Mouse (Mus musculus) heart, embryonic 11.5 days (tissue): ENCODE data around the gene Zfp629. TPM values are rescaled to one million over a fixed set of nuclear protein-coding genes. Genes with fewer than 3 reads are reported as not detected.

Source experiments
- ATAC-seq: fragments of 200-750 bp; cut with Nextera tagmentation; replicated peaks from 2 replicates; pipeline ENCODE4 v1.8.0; 2017; ENCODE audit warnings: moderate library complexity; ENCODE audit not compliant: insufficient number of reproducible peaks, low FRiP score, low TSS enrichment
- H3K27ac ChIP-seq: fragments of 300-500 bp; sonication (generic); 2 replicates; pipeline ENCODE4 v1.5.1; 2014; ENCODE audit warnings: mild to moderate bottlenecking, low read depth, low read length
- H3K27me3 ChIP-seq: fragments of 300-500 bp; sonication (generic); 2 replicates; pipeline ENCODE4 v1.6.1; 2014; ENCODE audit warnings: mild to moderate bottlenecking, low read length, mixed read lengths; ENCODE audit not compliant: control insufficient read depth, insufficient read depth
- H3K36me3 ChIP-seq: fragments of 300-500 bp; sonication (generic); 2 replicates; pipeline ENCODE4 v1.6.1; 2014; ENCODE audit warnings: mild to moderate bottlenecking, low read length, moderate library complexity, mixed read lengths; ENCODE audit not compliant: control insufficient read depth, insufficient read depth
- H3K4me1 ChIP-seq: fragments of 300-500 bp; sonication (generic); 2 replicates; pipeline ENCODE4 v1.6.1; 2014; ENCODE audit warnings: low read length; ENCODE audit not compliant: control insufficient read depth, insufficient read depth
- H3K4me2 ChIP-seq: fragments of 300-500 bp; sonication (generic); 2 replicates; pipeline ENCODE4 v1.6.1; 2014; ENCODE audit warnings: mild to moderate bottlenecking, moderate library complexity
- H3K4me3 ChIP-seq: fragments of 300-500 bp; sonication (generic); 2 replicates; pipeline ENCODE4 v1.5.1; 2014; ENCODE audit warnings: low read depth, low read length
- H3K9ac ChIP-seq: fragments of 300-500 bp; sonication (generic); 2 replicates; pipeline ENCODE4 v1.6.1; 2014; ENCODE audit warnings: mild to moderate bottlenecking, low read depth, low read length, moderate library complexity
- H3K9me3 ChIP-seq: fragments of 300-500 bp; sonication (generic); replicated peaks from 2 replicates; pipeline ENCODE4 v1.6.1; 2016; ENCODE audit warnings: low read length; ENCODE audit not compliant: control insufficient read depth
- WGBS: fragments of 180-500 bp; shearing (Covaris S2); extraction: QIAGEN DNeasy Blood & Tissue Kit; methylation state at CpG from one replicate; pipeline ENCODE4 v1.1.7; 2014; ENCODE audit not compliant: insufficient replicate concordance; 5-methylcytosine and 5-hydroxymethylcytosine counted together
- polyA plus RNA-seq: library from polyadenylated mRNA; unstranded; fragments of >200 nt; fragmentation: Nextera tagmentation; extraction: Ambion mirVana; gene quantifications from 2 replicates; pipeline ENCODE4 v1.2.1, GENCODE M21; 2014

The Zfp629 gene
- polyA plus RNA-seq, 1 experiment from 2014 or later, result 11.2 TPM

GRCm38 (mm10) chr7:127611561-127611960, 4.0 kb downstream of the Zfp629 start:
- Histone ChIP-seq H3K4me2 (no peak overlapping the region), H3K4me1 (peaks cover 8% of the 10 kb centered on the region), H3K36me3 (peaks cover 47% of the 10 kb centered on the region)

GRCm38 (mm10) chr7:127611011-127611410, 4.6 kb downstream of the Zfp629 start:
- Histone ChIP-seq H3K27me3 (no peaks in the 10 kb centered on the region), H3K27ac (no peak overlapping the region), H3K4me2 (no peak overlapping the region), H3K9me3 (peaks cover 19% of the 10 kb centered on the region), H3K4me3 (no peak overlapping the region), H3K4me1 (peaks cover 8% of the 10 kb centered on the region), H3K9ac (no peak overlapping the region), H3K36me3 (peaks cover 47% of the 10 kb centered on the region)
- 97% methylated on average over 29 of the region's 29 CpGs for WGBS
- no peak for ATAC-seq

More at GRCm38 (mm10) chr7:127611561-127611960, 4.0 kb downstream of the Zfp629 start:
- Histone ChIP-seq H3K4me3 (no peak overlapping the region), H3K27ac (no peak overlapping the region), H3K27me3 (no peaks in the 10 kb centered on the region), H3K9me3 (peaks cover 19% of the 10 kb centered on the region), H3K9ac (no peak overlapping the region)
- ATAC-seq, result no peak
- 94% methylated on average over 26 of the region's 26 CpGs for WGBS

- Histone ChIP-seq H3K9ac (no peak overlapping the region), H3K4me3 (no peak overlapping the region), H3K4me1 (no peaks in the 10 kb centered on the region), H3K4me2 (no peak overlapping the region), H3K27me3 (no peaks in the 10 kb centered on the region), H3K9me3 (peaks cover 18% of the 10 kb centered on the region), H3K36me3 (peaks cover 52% of the 10 kb centered on the region), H3K27ac (no peak overlapping the region)
- no peak for ATAC-seq
- WGBS, result 81% methylated on average over 6 of the region's 6 CpGs
Observed at GRCm38 (mm10) chr7:127607150-127607549, 8.4 kb downstream of the Zfp629 start.

GRCm38 (mm10) chr7:127604256-127604655, 11.3 kb downstream of the Zfp629 start:
- Histone ChIP-seq H3K9ac (no peak overlapping the region), H3K27me3 (no peaks in the 10 kb centered on the region), H3K4me1 (no peaks in the 10 kb centered on the region), H3K27ac (no peak overlapping the region), H3K4me3 (no peak overlapping the region), H3K9me3 (no peaks in the 10 kb centered on the region), H3K36me3 (peaks cover 41% of the 10 kb centered on the region), H3K4me2 (no peak overlapping the region)
- 85% methylated on average over 10 of the region's 10 CpGs for WGBS
- ATAC-seq, result no peak

- no peak overlapping the region for H3K4me2 ChIP-seq
Observed at GRCm38 (mm10) chr7:127602903-127603302, 12.7 kb downstream of the Zfp629 start.

GRCm38 (mm10) chr7:127601735-127602134, 13.9 kb downstream of the Zfp629 start:
- no peak overlapping the region for H3K4me3 ChIP-seq
- H3K36me3 ChIP-seq, result peaks cover 53% of the 10 kb centered on the region
- no peaks in the 10 kb centered on the region for H3K27me3 ChIP-seq
- ATAC-seq, result no peak
- no peak overlapping the region for H3K9ac ChIP-seq
- no peak overlapping the region for H3K4me2 ChIP-seq
- no peaks in the 10 kb centered on the region for H3K4me1 ChIP-seq
- H3K9me3 ChIP-seq, result no peaks in the 10 kb centered on the region
- 79% methylated on average over 4 of the region's 4 CpGs for WGBS
- H3K27ac ChIP-seq, result no peak overlapping the region

More at GRCm38 (mm10) chr7:127602903-127603302, 12.7 kb downstream of the Zfp629 start:
- H3K27me3 ChIP-seq, result no peaks in the 10 kb centered on the region
- no peaks in the 10 kb centered on the region for H3K4me1 ChIP-seq
- WGBS, result 84% methylated on average over 2 of the region's 2 CpGs
- no peak overlapping the region for H3K27ac ChIP-seq
- H3K9me3 ChIP-seq, result no peaks in the 10 kb centered on the region
- no peak overlapping the region for H3K9ac ChIP-seq
- H3K4me3 ChIP-seq, result no peak overlapping the region
- no peak for ATAC-seq
- H3K36me3 ChIP-seq, result peaks cover 42% of the 10 kb centered on the region

GRCm38 (mm10) chr7:127600612-127601011, 15.0 kb downstream of the Zfp629 start:
- no peak for ATAC-seq
- peaks cover 61% of the 10 kb centered on the region for H3K36me3 ChIP-seq

GRCm38 (mm10) chr7:127596747-127597146, 18.9 kb downstream of the Zfp629 start:
- no peaks in the 10 kb centered on the region for H3K4me1 ChIP-seq
- H3K36me3 ChIP-seq, result peaks cover 77% of the 10 kb centered on the region
- no peaks in the 10 kb centered on the region for H3K9me3 ChIP-seq
- H3K27me3 ChIP-seq, result no peaks in the 10 kb centered on the region
- H3K4me2 ChIP-seq, result no peak overlapping the region
- 93% methylated on average over 17 of the region's 17 CpGs for WGBS
- no peak overlapping the region for H3K27ac ChIP-seq
- ATAC-seq, result no peak
- H3K4me3 ChIP-seq, result no peak overlapping the region
- H3K9ac ChIP-seq, result no peak overlapping the region

More at GRCm38 (mm10) chr7:127600612-127601011, 15.0 kb downstream of the Zfp629 start:
- Histone ChIP-seq H3K27me3 (no peaks in the 10 kb centered on the region), H3K4me2 (no peak overlapping the region), H3K9ac (no peak overlapping the region), H3K4me1 (no peaks in the 10 kb centered on the region), H3K9me3 (no peaks in the 10 kb centered on the region), H3K27ac (no peak overlapping the region), H3K4me3 (no peak overlapping the region)
- WGBS, result 95% methylated on average over 7 of the region's 7 CpGs

GRCm38 (mm10) chr7:127592575-127592974, 23.0 kb downstream of the Zfp629 start:
- peaks cover 8% of the 10 kb centered on the region for H3K4me1 ChIP-seq
- H3K36me3 ChIP-seq, result peaks cover 62% of the 10 kb centered on the region
- no peak overlapping the region for H3K9ac ChIP-seq
- ATAC-seq, result no peak
- H3K27ac ChIP-seq, result no peak overlapping the region
- H3K27me3 ChIP-seq, result no peaks in the 10 kb centered on the region
- H3K9me3 ChIP-seq, result no peaks in the 10 kb centered on the region
- no peak overlapping the region for H3K4me3 ChIP-seq
- 87% methylated on average over 14 of the region's 14 CpGs for WGBS
- H3K4me2 ChIP-seq, result no peak overlapping the region
